Mouse (Mus musculus) hindbrain, embryonic 12.5 days (tissue): Measurements from ENCODE around the gene Mink1. TPM values are rescaled to one million over a fixed set of nuclear protein-coding genes. Genes with fewer than 3 reads are reported as not detected.
A peak's percentile ranks its signal among the peaks of the same experiment; 100 is the strongest.
"Not testable (repeated sequence)": the region's sequence is repeated elsewhere in the genome, so short reads cannot be mapped to it uniquely, and the experiment has no call there.

Source experiments
- ATAC-seq: fragments of 200-750 bp; cut with Nextera tagmentation; 2 replicates; pipeline ENCODE4 v1.8.0; 2017; ENCODE audit warnings: moderate TSS enrichment; ENCODE audit not compliant: low FRiP score
- H3K27ac ChIP-seq: fragments of 300-500 bp; sonication (generic); 2 replicates; pipeline ENCODE4 v1.5.1; 2016; ENCODE audit warnings: mild to moderate bottlenecking
- H3K27me3 ChIP-seq: fragments of 300-500 bp; sonication (generic); 2 replicates; pipeline ENCODE4 v1.6.1; 2016; ENCODE audit warnings: mild to moderate bottlenecking
- H3K36me3 ChIP-seq: fragments of 300-500 bp; sonication (generic); 2 replicates; pipeline ENCODE4 v1.6.1; 2016; ENCODE audit warnings: mild to moderate bottlenecking
- H3K4me1 ChIP-seq: fragments of 300-500 bp; sonication (generic); 2 replicates; pipeline ENCODE4 v1.6.1; 2016
- H3K4me2 ChIP-seq: fragments of 300-500 bp; sonication (generic); replicated peaks from 2 replicates; pipeline ENCODE4 v1.6.1; 2016; ENCODE audit warnings: mild to moderate bottlenecking
- H3K4me3 ChIP-seq: fragments of 300-500 bp; sonication (generic); 2 replicates; pipeline ENCODE4 v1.5.1; 2016; ENCODE audit warnings: mild to moderate bottlenecking
- H3K9ac ChIP-seq: fragments of 300-500 bp; sonication (generic); 2 replicates; pipeline ENCODE4 v1.6.1; 2016; ENCODE audit warnings: mild to moderate bottlenecking, moderate library complexity
- H3K9me3 ChIP-seq: fragments of 300-500 bp; sonication (generic); replicated peaks from 2 replicates; pipeline ENCODE4 v1.6.1; 2016; ENCODE audit warnings: mild to moderate bottlenecking
- WGBS: fragments of 180-500 bp; shearing (Covaris S2); methylation state at CpG from one replicate; pipeline ENCODE4 v1.1.7; 2016; 5-methylcytosine and 5-hydroxymethylcytosine counted together
- polyA plus RNA-seq: library from polyadenylated mRNA; unstranded; fragments of >200 nt; fragmentation: Nextera tagmentation; extraction: Ambion mirVana; gene quantifications from 2 replicates; pipeline ENCODE4 v1.2.1, GENCODE M21; 2016

Mink1 gene
- polyA plus RNA-seq, 1 experiment from 2014 or later = 19.1 TPM

DNA sequence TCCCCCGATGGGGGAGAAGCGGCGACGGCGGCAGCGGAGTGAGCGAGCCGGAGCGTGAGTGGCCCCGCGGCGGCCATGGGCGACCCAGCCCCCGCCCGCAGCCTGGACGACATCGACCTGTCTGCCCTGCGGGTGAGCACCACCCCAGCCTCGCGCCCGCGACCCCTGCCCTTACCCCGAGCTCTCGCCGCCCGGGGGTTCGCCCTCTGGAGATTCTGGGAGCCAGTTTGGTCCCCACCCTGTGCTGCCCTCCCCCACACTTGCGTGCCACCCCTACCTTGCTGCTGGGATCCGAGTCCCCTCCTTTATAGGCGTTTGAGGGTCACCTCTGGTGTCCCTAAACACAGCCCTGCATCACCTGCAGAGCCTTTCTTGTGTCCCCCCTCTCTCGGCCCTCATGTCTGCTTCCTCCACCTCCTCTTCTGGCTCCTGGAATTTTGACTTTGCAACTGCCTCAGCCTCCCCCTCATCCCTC lies 351 bp downstream of the Mink1 start:
- Histone ChIP-seq H3K4me2 (peak overlapping the region; percentile 95), H3K36me3 (no peaks in the 10 kb centered on the region), H3K4me3 (peak overlapping the region; percentile 84), H3K4me1 (peaks cover 39% of the 10 kb centered on the region), H3K9me3 (no peaks in the 10 kb centered on the region), H3K9ac (peak overlapping the region; percentile 91), H3K27ac (peak overlapping the region; percentile 87), H3K27me3 (no peaks in the 10 kb centered on the region)
- 0% methylated on average over 15 of the region's 31 CpGs for WGBS
- ATAC-seq = no peak; the same call in 1 of the 2 replicates

DNA sequence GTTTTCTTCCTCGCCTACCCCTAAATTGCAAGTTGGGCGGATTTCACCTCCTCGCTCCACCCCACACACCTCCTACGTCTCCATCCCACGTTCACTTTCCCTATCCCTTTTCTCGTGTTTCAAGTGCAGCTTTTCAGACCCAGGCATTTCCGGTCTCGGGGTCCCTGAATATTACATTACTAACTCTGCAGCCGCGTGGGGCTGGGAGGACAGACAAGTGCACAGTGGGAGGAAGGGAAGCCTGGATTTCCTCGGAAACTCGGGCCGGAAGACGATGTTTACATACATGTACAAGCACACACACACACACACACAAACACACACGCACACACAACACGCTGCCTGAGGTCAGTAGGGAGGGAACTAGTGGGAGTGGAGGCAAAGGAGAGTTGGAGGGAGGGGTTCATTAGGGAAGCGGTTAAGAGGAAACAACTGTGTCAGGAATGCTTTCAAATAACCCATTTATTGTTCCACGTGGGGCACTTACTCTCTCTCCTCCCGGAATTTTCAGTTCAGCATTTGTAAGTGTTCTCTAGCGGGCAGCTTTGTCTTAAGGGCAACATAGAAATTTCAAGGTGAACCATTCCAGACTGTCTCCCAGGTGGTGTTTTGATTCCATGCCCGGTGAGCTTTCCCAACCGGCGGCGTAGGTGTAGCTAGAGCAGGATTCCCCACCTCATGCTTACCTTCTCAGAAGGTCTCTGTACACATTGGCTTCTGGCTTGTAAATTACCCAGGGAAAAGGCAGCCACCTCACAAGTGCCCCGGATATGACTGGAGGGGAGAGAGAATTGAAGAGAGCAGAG lies 992 bp downstream of the Mink1 start:
- WGBS = 3% methylated on average over 25 of the region's 25 CpGs
- Histone ChIP-seq H3K4me2 (peak overlapping the region; percentile 95), H3K36me3 (no peaks in the 10 kb centered on the region), H3K9me3 (no peaks in the 10 kb centered on the region), H3K9ac (peak overlapping the region; percentile 91), H3K27ac (peak overlapping the region; percentile 87), H3K4me1 (peaks cover 39% of the 10 kb centered on the region), H3K27me3 (no peaks in the 10 kb centered on the region), H3K4me3 (peak overlapping the region; percentile 84)
- ATAC-seq = no peak

DNA sequence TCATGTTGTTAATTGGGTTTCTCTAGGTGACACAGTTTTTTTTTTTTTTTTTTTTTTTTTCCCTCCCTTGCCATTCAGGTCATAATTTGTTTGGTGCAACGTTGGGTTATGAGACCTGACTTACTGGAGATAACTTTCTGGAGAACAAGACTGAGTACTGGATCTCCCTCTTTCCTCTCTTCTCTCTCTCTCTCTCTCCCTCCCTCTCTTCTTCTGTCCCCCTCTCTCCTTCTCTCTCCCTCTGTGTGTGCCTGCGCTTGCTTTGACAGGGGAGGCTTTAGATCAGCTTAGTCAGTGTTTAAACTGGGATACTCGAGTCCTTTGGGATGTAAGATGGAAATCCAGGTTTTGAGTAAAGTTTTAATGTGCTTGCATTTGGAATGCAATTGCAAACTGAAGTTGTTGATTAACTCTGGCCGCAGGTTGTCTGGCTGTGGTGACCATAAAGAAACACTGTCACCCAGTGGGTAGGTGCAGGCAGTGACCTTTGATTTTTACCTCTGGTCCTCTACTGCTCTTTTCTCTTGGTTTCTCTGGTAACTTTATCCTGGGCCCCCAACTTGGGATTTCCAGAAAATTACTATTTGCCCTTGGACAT lies 1.7 kb downstream of the Mink1 start:
- 43% methylated on average over 4 of the region's 4 CpGs for WGBS
- Histone ChIP-seq H3K9ac (peak overlapping the region; percentile 91; the same call in 1 of the 2 replicates), H3K27me3 (no peaks in the 10 kb centered on the region), H3K4me3 (peak overlapping the region; percentile 84), H3K27ac (0 out of 2 replicates have a peak overlapping the region, but pooled peaks have one; percentile 30), H3K4me1 (peaks cover 39% of the 10 kb centered on the region), H3K4me2 (peak overlapping the region; percentile 95), H3K9me3 (no peaks in the 10 kb centered on the region), H3K36me3 (no peaks in the 10 kb centered on the region)
- ATAC-seq = no peak

DNA sequence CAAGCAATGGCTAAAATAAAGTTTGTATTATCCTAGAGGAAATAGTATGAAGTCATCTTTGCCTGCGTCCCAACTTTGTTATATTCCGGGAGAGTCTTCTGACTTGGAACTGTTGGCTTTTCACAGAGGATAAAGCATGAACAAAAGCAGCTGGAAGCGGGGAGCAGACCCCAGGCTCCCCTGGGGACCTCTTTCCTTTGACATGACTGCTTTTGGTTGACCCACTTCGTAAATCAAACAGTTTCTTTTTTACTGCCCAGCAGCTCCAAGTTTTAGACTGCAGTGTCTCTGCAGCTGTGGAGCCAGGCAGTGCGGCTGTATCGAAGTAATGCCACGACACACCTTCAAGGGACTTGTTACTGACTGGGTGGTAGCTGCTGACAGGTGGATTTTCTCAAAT lies 3.9 kb downstream of the Mink1 start:
- no peaks in the 10 kb centered on the region for H3K36me3 ChIP-seq
- H3K4me3 ChIP-seq = no peak overlapping the region
- no peak for ATAC-seq
- H3K27ac ChIP-seq = no peak overlapping the region
- H3K27me3 ChIP-seq = no peaks in the 10 kb centered on the region
- H3K4me2 ChIP-seq = no peak overlapping the region
- no peak overlapping the region for H3K9ac ChIP-seq
- H3K9me3 ChIP-seq = no peaks in the 10 kb centered on the region
- H3K4me1 ChIP-seq = peaks cover 39% of the 10 kb centered on the region
- 65% methylated on average over 7 of the region's 7 CpGs for WGBS

DNA sequence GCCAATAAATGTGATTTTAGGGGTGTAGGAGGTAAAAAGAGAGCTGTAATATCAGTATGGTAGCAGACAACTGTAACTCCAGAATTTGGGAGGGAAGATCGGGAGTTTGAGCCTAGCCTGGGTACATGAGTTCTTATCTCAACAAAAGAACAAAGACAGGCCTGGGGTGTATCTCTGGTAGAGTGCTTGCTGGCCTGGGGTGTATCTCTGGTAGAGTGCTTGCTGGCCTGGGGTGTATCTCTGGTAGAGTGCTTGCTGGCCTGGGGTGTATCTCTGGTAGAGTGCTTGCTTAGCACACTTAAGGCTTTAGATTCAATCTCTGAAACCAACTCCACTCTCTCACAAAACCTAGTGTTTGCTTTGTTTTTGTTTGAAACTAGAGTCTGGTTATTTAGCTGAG lies 7.9 kb downstream of the Mink1 start:
- not testable (repeated sequence) for ATAC-seq, H3K27me3 ChIP-seq, H3K9ac ChIP-seq, H3K36me3 ChIP-seq, H3K27ac ChIP-seq, H3K4me3 ChIP-seq, H3K4me2 ChIP-seq, H3K9me3 ChIP-seq
- H3K4me1 ChIP-seq = peaks cover 33% of the 10 kb centered on the region
- 92% methylated on average over 1 of the region's 1 CpGs for WGBS

DNA sequence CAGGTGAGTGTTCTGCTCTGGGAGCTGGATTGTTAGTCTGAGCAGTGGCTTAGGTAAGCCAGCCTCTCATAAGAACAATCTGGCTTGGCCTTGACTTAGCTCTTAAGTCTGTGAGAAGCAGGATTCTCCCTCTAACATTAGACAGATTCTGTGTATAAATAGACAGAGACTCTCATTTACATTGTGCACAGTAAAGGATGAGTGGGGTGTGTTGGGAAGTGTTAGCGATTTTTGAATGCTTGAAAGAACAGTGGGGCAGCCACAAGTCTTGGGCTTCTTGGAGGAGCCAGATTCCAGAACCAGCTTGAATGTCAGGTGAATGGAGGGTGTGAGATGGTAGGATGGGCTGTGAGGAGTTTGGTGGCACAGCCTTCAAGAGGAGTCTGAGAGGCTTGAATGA lies 9.0 kb downstream of the Mink1 start:
- H3K27ac ChIP-seq = no peak overlapping the region
- peaks cover 25% of the 10 kb centered on the region for H3K4me1 ChIP-seq
- H3K9ac ChIP-seq = no peak overlapping the region
- no peak for ATAC-seq
- H3K36me3 ChIP-seq = no peaks in the 10 kb centered on the region
- no peak overlapping the region for H3K4me3 ChIP-seq
- no peaks in the 10 kb centered on the region for H3K9me3 ChIP-seq
- 89% methylated on average over 1 of the region's 1 CpGs for WGBS
- H3K4me2 ChIP-seq = no peak overlapping the region
- no peaks in the 10 kb centered on the region for H3K27me3 ChIP-seq

DNA sequence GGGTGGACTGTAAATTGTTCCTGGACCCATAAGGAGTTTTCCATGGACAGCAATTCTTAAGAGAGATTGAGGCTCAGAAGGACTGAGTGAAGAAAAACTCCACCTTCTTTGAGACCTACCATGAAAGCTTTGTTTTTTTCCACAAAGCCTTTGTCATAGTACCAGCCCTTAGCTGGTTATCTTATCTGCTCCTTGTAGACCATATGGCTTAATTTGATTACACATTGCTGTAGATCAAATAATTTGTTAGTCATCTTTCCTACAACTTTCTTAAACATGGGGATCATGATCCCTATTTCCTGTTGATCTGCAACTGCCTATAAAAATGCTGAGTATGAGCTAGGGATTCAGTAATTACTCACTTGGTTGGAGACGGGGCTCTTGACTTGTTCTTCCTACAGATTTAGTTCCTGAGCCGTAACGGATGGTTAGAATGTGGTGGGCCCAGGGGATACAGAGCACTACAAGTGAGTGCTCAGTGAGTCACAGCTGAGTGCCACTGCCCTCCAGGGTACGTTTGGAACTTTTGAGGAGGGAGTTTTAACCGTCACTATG lies 9.7 kb downstream of the Mink1 start:
- WGBS = 60% methylated on average over 5 of the region's 5 CpGs
- no peak for ATAC-seq
- H3K4me2 ChIP-seq = no peak overlapping the region
- no peak overlapping the region for H3K27ac ChIP-seq
- H3K27me3 ChIP-seq = no peaks in the 10 kb centered on the region
- peaks cover 21% of the 10 kb centered on the region for H3K4me1 ChIP-seq
- no peak overlapping the region for H3K4me3 ChIP-seq
- no peaks in the 10 kb centered on the region for H3K36me3 ChIP-seq
- H3K9ac ChIP-seq = no peak overlapping the region
- H3K9me3 ChIP-seq = no peaks in the 10 kb centered on the region

DNA sequence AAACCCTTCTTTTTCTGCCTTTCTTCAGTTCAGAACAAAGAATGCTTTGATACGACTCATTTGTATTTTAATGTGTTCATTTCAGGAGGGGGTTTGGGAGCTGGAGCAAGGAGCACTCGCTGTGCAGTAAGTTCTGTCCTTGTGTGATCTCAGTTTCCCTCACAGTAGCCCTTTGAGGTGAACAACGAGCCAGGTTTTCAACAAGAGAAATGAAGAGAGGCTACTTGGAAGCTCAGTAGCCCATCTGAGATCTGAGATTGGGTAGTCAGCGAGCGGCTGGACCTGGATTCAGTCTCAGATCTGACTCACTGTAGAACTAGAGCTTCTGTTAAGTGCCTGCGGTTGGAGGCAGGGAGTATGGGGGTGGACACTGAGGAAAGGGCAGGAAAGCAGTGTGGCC lies 11.2 kb downstream of the Mink1 start:
- Histone ChIP-seq H3K4me2 (no peak overlapping the region), H3K36me3 (no peaks in the 10 kb centered on the region), H3K27ac (peak overlapping the region; percentile 48), H3K4me1 (peaks cover 31% of the 10 kb centered on the region), H3K9me3 (no peaks in the 10 kb centered on the region), H3K9ac (no peak overlapping the region), H3K27me3 (no peaks in the 10 kb centered on the region), H3K4me3 (no peak overlapping the region)
- 62% methylated on average over 6 of the region's 6 CpGs for WGBS
- no peak for ATAC-seq

DNA sequence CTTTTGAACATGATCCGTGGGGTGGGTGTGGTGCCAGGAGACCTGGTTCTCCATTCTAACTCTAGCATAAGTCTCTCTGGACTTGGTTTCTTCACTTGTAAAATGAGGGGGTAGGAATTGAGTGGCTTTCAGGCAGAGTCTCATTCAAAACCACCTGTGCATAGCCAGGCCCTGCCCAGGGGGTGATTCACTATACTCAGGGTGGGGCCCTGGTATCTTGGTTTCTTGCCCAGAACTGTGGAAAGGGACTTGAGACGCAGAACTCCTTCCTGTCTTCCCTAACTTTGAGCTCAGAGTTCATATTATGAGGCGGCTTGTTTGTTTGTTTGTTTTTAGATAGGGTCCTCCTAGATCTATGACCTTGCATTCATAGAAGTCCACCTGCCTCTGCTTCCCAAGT lies 14.5 kb downstream of the Mink1 start:
- Histone ChIP-seq H3K27me3 (no peaks in the 10 kb centered on the region), H3K9ac (no peak overlapping the region), H3K9me3 (no peaks in the 10 kb centered on the region), H3K36me3 (no peaks in the 10 kb centered on the region), H3K27ac (no peak overlapping the region), H3K4me1 (peaks cover 37% of the 10 kb centered on the region), H3K4me2 (no peak overlapping the region), H3K4me3 (no peak overlapping the region)
- WGBS = 84% methylated on average over 3 of the region's 3 CpGs
- no peak for ATAC-seq

DNA sequence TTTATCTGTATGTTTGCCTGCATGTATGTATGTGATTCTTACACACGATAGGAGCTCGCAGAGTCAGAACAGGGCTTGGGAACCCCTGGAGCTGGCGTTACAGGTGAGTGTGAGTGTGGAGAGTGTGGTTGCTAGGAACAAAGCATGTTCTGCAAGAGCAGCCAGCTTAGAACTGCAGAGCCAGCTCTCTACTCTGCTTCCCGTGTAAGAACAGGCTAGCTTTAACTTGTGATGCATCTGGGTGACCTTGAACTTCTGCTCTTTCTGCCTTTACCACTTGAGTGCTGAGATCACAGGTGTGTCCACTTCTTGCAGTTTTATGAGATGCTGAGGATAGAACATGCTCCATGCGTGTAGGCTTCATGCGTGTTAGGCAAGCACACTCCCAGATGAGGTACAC lies 16.3 kb downstream of the Mink1 start:
- Histone ChIP-seq H3K36me3 (no peaks in the 10 kb centered on the region), H3K27ac (no peak overlapping the region), H3K4me1 (peaks cover 37% of the 10 kb centered on the region), H3K9me3 (no peaks in the 10 kb centered on the region), H3K27me3 (no peaks in the 10 kb centered on the region), H3K4me2 (no peak overlapping the region), H3K4me3 (no peak overlapping the region), H3K9ac (no peak overlapping the region)
- no peak for ATAC-seq
- WGBS = 90% methylated on average over 6 of the region's 6 CpGs

DNA sequence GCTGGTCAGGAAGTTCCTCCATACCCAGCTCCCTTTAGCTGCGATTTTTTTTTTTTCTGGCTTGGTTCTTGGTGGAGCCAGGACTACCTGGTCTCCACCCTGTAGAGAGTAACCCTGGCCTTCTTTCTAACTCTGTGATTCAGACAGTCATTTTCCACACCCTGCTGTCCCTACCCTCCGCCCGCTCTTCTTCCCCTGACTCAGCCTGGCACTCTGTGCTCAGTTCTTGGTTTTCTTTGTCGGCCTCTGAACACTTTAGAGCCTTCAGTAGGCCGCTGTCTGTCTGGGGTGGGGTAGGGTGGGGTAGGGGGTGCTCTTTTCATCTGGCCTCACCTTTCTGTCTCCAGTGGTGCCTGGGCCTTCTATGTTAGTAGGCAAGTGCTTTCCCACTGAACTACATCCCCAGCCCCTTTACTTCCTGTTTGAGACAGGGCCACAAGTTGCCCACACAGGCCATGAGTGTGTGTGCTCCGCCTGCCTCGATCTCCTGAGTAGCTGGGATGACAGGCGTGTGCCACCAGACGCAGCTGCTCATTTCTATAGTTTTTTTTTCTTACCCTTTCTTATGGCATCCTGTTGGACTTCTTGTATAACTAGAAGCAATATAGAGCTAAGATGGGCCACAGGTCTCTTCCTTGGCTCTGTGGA lies 17.2 kb downstream of the Mink1 start:
- H3K9me3 ChIP-seq = no peaks in the 10 kb centered on the region
- no peaks in the 10 kb centered on the region for H3K27me3 ChIP-seq
- no peak overlapping the region for H3K4me3 ChIP-seq
- no peaks in the 10 kb centered on the region for H3K36me3 ChIP-seq
- peaks cover 44% of the 10 kb centered on the region for H3K4me1 ChIP-seq
- ATAC-seq = no peak
- no peak overlapping the region for H3K9ac ChIP-seq
- H3K4me2 ChIP-seq = no peak overlapping the region
- 84% methylated on average over 9 of the region's 9 CpGs for WGBS
- no peak overlapping the region for H3K27ac ChIP-seq

DNA sequence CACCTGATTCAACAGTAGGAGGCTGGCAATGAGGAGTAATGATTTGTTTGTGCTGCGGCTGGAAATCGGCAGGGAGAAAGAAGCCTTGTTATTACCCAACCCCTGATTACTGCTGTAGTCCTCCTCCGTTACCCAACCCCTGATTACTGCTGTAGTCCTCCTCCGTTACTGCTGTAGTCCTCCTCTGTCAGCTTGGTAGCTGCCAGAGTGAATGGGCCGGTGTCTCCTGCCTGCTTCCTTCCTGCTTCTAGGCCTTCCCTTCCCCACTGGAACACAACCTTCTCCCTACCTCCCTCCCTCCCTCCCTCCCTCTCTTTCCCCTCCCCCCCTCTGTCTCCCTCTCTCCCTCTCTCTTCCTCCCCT lies 17.7 kb downstream of the Mink1 start:
- Histone ChIP-seq H3K4me2 (no peak overlapping the region), H3K27me3 (no peaks in the 10 kb centered on the region), H3K4me3 (no peak overlapping the region), H3K27ac (no peak overlapping the region), H3K4me1 (peaks cover 49% of the 10 kb centered on the region), H3K9ac (no peak overlapping the region), H3K36me3 (no peaks in the 10 kb centered on the region), H3K9me3 (no peaks in the 10 kb centered on the region)
- no peak for ATAC-seq
- 67% methylated on average over 5 of the region's 5 CpGs for WGBS
